Mouse (Mus musculus) adrenal gland, adult 2 months (tissue): ENCODE measurements around the gene Smad6. TPM values are rescaled to one million over a fixed set of nuclear protein-coding genes. Genes with fewer than 3 reads are reported as not detected.

Experiments
- DNase-seq: peaks from one replicate; pipeline ENCODE4 v3.0.0; 2021
- polyA plus RNA-seq: library from polyadenylated mRNA; depleted of rRNA; stranded (reverse); fragments of >200 nt; gene quantifications from 2 replicates; pipeline ENCODE4 v1.2.3, GENCODE M21; 2012
- total RNA-seq, 2 experiments: library from RNA; stranded (reverse); gene quantifications; 2 replicates each; pipeline ENCODE4 v1.2.3; 2021

The Smad6 gene
- total and polyA plus RNA-seq, 3 experiments, result 6.0 to 43.4 (median 12.9) TPM

DNA sequence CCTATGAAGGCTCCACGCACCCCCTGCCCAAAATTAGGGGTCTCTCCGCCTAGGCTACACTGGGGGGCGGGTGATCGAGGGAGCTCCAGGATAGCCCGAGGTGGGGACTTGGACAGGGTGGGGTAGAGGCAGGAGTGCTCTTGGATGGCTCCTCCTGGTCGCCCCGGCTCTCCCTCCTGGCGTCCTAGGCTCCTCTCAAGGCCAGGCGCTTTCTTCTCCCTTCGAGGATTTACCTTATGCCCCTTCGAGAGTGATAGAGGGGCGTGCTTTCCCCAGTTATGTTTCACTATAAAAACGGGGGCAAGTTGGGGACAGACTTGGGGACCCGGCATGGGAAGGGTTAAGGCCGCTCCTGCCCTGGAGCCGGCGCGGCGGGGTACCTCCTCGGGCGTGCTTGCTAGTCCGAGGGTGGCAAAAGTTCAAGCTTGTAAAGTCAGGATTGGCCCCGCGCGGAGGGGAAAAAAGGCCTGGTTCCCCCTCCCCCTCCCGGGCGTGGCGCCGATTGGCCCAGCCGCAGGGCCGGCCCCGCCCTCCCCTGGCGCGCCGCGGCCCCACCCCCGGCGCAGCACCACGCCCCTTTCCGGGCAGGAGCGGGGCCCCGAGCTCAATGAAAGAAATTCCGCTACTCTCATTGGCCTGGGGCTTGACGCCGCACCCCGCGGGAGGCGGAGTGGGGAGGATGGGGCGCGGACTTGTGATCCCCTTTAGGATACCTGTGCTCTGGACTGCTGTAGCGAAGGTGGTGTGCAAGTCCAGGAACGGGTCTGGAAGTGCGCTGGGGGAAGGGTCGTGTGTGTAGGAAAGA is 905 bp upstream of the Smad6 start:
- DNase-seq, result peak; percentile 99

DNA sequence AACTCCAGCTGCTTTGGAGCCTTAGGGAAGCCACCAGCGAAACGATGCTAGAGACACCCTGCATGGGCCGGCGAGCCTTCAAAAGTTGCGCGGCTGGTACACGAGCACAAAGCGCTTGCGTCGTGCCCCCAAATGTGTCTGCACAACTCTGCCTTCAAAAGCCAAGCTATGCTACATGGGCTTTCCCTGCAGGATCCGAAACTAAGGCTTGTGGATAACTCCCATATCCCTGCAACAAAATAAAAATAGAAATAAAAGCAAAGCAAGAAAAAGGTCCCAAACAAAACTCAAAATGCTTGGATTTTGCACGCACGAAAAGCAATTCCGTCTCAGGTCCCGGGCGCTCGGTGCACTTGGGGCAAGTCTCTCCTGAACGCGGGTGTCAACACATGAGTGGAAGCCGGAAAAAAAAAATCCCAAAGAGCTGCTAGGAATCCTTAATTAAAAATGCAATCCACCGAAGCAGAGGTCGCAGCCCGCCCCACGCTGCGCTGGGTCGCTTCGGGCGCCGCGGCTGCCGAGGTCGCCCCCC is 474 bp downstream of the Smad6 start:
- DNase-seq, result no peak

DNA sequence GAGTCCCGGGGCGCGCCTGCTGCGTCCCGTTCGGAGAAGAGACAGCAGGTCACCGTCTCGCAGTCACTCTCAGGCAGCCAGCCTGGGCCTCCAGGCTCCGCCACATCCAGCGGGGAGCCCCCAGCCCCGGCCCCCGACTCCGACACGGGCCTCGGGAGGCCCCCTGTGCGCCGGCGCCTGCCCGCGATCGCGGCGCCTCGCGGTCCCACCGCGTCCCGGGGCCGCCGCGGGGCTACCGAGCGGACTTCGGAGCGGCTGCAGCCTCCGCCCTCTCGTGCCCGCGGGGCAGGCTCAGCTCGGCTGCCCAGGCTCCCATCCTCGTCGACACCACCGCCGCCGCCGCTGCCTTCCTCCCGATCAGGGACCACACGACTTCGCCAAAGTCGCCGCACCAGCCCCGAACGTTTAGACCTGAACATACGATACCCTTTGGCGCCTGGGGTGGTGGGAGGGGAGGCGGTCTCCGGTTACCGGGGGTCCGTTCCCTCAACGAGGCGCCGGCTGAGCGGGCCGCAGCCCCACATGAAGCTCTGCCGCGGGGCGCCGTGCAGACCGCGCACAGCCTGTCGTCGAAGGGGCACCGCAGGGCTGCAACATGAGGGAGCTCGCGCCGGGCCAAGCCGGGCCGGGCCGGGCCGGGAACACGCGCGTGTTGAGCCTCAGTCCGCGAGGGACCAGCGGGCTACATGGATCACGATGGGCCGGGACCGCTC is 1.1 kb downstream of the Smad6 start:
- peak; percentile 70 for DNase-seq

DNA sequence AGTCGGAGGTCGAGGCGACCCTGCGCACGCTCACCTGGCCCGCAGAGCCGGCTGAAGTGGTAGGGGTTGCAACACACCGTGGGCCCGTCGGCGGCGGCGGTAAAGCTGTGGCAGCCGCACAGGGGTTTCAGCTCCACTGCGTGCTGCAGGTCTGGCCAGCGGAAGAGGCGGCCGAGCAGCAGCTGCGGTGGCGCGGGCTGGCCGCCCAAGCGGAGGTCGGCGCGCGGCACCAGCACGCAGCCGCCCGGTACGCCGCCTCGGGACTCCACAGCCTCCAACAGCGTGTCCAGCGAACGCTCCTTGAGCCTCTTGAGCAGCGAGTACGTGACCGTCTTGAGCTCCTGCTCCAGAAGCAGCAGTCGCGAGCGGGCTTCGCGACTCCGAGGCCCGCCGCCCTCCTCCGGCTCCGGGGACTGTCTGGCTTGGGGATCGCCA is 1.7 kb downstream of the Smad6 start:
- peak; percentile 65 for DNase-seq

DNA sequence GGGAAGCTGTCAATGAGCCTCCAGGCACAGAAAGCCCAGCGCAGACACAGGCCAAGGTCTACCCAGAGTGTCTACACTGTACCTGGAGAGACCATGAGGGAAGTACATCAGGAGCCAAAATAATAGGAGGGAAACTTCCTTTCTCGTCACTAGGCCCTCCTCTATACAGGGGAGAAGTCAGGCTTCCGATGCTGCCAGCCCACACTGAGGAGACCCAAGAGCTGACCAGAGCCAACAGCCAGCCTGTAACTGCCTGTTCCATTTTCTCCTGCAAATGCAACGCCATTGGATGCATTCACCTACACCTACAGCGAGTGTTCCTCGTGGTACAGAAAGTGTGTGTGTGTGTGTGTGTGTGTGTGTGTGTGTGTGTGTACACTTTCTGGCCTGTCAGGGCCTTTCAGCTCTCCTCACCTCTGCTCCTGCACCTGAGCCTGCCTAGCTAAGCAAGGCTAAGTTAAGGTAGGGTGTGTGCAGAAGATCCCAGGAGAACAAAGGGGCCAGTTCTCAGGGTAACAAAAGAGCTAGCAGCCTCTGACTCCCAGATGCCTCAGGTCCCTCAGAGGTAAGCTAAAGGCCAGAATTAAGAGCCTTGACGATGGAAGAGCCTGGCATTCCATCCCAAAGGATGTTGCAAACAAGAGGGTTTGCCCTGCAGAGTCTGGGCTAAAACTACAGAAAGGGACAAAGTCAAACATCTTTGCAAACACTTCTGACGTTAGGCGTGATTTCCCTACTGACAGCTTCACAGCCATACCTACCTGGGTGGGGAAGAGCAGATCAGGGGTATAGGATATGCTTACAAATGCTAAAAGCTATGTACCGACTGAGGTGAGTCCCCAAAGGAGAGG is 2.6 kb downstream of the Smad6 start:
- no peak for DNase-seq

DNA sequence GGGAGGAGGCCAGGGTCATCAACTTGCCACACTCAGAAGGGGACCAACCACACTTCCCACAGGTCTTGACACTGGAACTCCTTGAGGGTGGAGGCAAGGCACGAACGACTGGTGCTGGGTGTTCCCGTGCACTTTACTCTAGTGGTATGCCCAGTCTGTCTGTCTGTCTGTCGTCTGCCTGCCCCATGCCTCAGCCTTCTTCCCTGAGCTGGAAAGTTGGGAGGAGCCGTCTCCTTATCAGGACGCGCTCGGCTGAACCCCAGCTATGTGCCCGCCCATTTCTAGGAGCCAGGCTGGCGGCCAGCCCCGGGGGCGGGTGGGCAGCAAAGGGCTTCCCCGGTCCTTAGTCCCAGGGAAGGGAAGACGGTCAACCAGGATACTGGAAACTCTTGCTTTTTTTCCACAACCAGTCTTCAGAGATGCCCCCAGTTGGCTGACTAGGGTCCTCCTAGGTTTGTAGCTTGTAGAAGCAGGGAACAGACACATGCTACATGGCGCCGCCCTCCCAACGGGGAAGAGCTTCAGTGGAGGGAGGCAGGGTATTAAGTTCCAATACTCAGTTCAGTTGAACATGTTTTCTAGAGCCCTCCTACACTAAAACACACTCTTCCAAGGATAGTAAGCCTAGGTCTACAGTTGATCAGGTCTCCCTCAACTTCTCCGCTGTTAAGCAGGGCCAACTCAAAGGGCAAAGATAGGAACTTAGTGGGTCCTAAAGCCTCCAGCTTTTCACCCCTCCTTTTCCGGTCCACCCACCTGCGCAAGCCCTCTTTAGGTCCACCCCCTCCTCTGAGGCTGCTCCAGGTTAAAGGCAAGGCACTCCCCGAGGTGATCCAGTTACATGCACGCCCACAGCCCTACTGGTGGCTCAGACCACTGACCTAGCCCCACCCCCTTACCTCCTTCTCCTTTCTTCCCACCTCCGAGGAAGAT is 3.7 kb downstream of the Smad6 start:
- peak; percentile 80 for DNase-seq

DNA sequence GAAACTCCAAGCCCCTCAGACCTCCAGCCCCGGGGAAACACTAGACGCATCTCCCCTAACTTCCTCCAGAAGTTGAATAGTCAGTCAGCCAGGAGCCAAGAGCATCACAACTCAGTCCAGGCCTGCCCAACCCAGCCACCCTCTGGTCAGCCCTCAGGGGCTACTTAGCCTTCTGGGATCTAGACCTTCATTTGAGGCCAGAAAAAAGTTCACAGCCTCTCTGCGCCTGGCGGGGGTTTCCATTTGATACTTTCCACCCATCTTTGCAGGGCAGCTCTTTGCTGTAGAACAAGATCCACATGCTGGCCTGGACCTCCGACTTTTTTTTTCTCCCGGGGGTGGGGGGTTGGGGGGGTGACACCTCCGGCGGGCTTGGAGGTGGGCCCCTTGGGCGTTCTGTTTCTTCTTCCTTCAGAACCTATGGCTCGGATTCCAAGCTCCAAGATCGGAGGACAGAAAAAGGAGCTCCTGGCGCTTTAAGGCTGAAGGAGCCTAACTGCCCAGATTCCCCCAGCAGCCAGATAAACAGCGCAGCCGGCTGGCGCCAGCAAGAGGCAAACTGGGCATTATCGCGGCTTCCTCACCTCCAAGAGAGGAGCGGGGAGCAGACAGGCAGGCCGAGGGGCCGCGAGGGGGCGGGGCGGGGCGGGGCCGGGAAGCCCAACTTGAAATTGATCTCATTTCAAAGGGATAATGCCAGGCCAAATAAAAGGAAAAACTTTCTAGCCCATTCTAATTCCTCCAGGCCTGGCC is 5.0 kb downstream of the Smad6 start:
- DNase-seq, result peak; percentile 76

DNA sequence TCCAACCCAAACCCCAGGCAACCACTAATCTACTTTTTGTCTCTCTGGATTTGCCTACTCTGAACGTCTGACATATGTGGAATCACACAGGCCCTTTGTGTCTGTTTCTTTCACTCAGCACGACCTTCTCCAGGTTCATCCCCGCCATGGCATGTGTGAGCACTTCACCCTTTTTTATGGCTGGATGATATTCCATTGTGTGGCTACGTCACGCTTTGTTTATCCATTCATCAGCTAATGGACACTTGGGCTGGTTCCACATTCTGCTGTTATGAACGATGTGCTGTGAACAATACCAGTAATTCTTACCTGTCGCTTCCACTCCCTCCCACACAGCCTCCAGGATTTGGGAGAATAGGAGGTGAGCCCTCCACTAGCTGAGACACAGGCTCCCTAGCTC is 5.8 kb downstream of the Smad6 start:
- DNase-seq, result no peak

DNA sequence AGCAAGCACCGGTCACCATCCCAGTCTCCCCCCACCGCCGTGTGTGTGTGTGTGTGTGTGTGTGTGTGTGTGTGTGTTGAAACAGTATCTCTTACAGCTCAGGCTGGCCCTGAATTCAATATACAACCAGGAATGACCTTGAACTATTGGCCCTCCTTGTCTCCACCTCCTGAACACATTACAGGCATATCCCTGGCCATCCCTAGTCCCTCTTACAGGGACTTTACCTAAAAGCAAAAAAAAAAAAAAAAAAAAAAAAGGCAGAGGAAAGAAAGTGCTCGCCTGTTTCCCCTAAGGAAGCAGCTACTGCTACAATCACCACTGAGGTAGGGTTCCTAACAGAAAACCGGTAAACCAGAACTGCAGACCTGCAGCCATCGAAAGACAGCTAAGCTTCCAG is 7.1 kb downstream of the Smad6 start:
- DNase-seq, result no peak

DNA sequence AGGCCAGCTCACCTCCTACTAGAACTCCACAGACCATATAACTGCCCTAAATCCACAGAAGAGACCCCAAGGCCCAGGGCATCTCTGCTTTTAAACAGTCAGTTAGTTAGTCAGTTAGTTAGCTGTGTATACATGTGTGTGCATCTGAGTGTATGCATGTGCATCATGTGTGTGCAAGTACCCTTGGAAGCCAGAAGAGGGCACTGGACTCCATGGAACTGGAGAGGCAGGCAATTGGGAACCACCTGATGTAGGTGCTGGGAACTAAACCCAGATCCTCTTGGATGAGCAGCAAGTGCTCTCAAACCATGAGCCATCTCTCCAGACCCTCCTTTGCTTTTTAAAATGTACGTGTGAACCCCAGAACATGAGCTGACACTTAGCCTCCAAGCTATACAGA is 10.5 kb downstream of the Smad6 start:
- DNase-seq, result no peak

DNA sequence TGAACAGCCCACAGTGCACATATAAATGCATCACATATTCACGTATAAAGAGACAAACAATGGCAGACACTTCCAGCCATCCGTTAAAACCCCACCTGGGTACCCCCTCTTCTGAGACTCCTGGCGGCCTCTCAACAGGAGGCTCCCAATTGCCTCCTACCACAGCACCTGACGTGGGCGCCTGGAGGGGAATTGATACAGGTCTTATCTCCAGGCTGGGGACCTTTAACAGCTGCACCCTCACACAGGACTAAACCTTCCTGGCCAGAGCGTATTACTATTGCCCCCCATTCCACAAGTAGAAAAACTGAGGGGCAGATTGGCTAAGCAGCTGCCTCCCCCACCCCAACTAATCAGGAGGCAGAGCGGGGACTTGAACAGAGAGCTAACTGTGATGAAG is 18.9 kb downstream of the Smad6 start:
- DNase-seq, result no peak

DNA sequence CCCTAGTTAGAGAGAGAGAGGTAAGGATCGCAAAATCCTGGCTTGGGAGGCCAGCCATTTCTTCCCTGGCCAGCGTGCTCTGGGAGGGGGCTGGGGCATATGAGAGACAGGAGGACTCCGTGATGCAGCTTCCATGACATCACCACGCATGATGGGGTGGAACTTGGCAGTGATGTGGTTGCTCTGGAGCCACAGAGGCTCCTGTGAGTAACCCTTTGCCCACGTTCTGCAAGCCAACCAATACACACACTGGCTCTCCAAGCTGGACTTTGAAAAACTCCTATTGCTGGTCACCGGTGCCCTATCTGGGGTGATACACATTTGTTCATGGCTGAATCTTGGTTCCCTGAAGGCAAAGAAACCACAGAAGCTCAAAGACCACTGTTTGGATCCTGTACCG is 20.8 kb downstream of the Smad6 start:
- DNase-seq, result no peak

DNA sequence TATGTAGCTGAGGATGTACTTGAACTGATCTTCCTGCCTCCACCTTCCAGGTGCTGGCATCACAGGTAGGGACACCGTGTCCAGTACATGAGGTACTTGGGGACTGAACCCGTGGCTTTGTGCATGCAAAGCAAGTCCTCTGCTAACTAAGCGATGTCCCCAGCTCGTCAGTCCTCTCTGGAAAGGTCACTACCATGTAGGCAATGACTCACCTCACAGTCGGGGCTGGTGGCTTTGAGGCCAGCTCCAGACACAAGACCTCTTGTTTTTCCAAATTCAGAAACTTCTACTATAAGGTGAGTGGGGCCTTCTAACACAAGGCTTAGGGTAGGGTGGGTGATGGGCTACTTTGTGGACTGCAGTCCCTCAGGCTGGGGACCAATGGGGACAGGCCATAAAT is 21.8 kb downstream of the Smad6 start:
- DNase-seq, result peak; percentile 63

DNA sequence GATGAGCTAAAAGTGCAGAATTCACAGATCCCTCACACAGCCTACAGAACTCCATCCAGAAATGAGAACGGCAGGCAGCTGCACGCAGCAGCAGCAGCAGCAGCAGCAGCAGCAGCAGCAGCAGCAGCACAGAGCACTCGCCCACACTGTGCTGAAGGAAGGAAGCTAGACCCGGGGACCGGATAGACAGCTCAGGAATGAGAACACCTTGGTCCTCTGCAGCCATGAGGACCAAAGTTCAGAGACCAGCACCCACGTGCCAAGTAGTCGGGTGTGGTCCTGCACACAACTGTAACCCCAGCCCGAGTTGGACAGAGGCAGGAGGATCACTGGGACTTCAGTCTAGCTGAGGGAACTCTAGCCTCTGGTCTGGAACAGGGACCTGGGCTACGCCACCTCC is 22.7 kb downstream of the Smad6 start:
- DNase-seq, result no peak

DNA sequence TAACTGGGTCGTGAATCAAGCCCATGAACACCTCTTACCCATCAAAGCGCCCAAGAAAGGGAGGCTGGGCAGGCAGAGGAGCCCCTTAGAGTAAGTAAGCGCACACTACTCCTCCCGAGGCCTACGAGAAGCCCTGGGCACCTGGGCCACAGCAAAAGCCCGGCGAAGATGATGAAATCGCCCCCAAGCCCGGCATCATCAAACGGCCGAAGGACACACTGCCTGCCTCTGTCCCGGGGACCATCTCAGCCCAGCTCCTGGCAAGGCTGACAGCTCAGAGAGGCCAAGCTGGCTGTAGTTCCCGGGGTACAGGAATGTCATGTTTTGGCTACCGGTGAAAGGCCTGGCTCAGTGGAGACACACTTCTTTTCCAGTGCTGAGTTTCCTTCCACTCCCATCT is 23.8 kb downstream of the Smad6 start:
- DNase-seq, result peak; percentile 83

DNA sequence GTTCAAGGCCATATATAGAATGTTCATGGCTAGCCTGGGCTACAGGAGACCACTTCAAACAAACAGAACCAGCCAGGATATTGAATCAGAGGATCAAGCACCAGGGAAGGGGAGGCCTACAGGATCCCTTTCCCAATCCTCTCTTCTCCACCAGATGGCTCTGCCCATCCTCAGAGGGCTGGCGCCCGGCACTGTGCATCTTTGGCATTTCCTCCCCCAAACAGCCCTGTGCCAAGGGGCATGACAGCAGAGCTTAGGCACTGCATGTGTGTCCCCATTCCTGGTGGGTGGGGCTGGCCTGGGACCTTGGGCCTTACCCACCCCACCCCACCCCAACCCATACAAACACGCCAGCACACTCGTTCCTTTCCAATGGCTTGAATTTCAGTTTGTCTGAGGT is 24.4 kb downstream of the Smad6 start:
- peak; percentile 85 for DNase-seq

DNA sequence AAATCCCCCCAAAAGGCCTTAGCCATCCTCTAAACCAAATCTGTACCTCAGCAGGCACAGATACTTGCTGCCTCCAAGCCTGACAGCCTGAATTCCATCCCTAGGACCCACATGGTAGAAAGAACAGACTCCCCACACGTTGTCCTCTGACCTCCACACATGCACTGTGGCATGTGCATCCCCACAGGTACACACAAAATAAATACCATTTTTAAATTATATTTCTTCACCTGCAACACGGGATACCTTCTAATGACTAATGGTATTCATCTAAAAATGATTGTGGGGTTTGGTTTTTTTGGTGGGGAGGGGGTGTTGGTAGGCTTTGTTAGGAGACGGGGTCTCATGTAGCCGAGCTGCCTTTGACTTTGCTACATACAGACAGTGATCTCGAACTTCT is 28.6 kb downstream of the Smad6 start:
- DNase-seq, result no peak

DNA sequence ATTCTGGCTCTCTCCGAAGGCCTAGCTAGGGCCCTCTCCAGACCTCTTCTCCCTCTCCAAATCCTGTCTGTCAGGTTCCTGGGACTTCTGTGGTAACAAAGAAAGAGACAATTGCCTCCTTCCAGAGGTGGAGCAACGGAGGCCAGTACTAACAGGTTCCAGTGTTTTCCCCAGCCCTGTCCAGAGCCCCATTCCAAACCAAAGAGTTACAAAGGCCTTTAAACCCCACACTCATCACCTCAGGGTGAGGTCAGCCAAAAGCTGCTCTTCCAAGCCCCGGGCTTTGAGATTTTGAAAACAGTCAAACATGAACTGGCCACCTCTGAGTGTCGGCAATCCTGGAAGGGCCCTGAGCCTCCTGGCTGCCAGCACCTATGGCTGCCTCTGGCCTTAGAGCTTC is 29.1 kb downstream of the Smad6 start:
- DNase-seq, result no peak

DNA sequence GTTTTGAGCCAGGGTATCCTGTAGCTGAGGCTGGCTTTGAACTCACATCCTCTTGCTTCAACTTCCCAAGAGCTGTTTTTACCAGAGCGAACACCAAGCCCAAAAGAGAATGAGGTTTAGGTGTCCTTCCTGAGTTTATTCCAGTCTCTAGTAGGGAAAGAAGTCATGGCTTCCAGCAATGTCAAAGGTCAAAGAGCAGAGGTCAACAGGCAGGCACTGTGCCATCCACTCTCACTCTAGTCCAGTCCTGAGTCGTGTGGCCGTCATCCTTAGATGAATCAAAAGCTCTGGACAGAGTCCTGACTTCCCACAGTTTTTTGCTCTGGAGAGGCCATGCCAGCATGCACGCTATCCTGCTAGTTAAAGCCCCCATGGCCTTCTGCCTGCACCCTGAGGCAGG is 30.7 kb downstream of the Smad6 start:
- DNase-seq, result no peak

DNA sequence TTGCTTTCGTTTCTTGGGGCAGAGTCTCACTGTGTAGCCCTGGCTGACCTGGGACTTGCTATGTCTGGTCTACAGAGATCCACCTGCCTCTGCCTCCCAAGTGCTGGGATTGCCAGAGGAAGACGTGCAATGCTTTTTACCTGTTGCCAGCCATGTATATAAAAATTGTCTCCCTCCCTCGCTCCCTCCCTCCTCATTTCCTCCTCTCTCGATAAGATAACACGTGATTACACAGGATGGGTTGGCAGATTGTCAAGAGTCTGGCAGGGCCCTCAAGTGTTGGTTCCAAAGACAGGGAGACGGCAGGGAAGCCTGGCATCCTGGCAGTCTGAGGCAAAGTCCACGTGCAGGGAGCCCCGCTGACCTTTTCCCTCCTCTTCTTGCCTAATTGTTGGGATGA is 32.2 kb downstream of the Smad6 start:
- DNase-seq, result peak; percentile 65

DNA sequence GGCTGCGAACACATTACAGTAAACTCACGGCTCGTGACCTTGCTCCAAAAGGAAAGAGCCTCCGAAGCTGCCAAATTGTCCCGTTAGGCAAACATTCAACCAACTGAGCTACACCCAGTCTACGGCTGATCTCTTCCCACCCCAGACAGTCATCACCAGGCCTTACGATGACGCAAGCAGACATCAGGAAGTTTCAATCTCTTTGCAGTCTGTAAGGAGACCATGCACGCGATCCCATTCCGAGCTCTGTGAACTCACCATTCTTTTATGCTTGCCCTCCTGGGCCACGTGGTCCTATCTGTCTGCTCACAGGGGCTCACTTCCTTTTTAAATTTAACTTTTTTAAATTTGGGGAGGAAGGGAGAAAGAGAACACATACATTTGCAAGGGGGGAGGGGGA is 32.6 kb downstream of the Smad6 start:
- no peak for DNase-seq
